Mouse (Mus musculus) ES-Bruce4 (cell line): ENCODE data around the gene Tex19.1. TPM values are rescaled to one million over a fixed set of nuclear protein-coding genes. Genes with fewer than 3 reads are reported as not detected.

Experiments
- H3K27ac ChIP-seq: 2 replicates; pipeline ENCODE4 v1.5.1; 2012; ENCODE audit warnings: low read length, inconsistent platforms; ENCODE audit not compliant: insufficient read depth
- H3K27me3 ChIP-seq: 2 replicates; pipeline ENCODE4 v1.6.1; 2012; ENCODE audit warnings: mild to moderate bottlenecking, low read length, inconsistent platforms; ENCODE audit not compliant: control insufficient read depth, poor library complexity, insufficient read depth, severe bottlenecking
- H3K36me3 ChIP-seq: 2 replicates; pipeline ENCODE4 v1.6.1; 2012; ENCODE audit warnings: inconsistent platforms, mild to moderate bottlenecking, low read length, moderate library complexity; ENCODE audit not compliant: control insufficient read depth, poor library complexity, insufficient read depth, severe bottlenecking
- H3K4me1 ChIP-seq: one replicate; pipeline ENCODE4 v1.8.1; 2011; ENCODE audit warnings: low read length; ENCODE audit not compliant: control insufficient read depth, insufficient read depth
- H3K4me3 ChIP-seq: 2 replicates; pipeline ENCODE4 v1.5.1; 2011; ENCODE audit warnings: low read depth, mild to moderate bottlenecking, low read length
- H3K9ac ChIP-seq: 2 replicates; pipeline ENCODE4 v1.6.1; 2012; ENCODE audit warnings: low read depth, mild to moderate bottlenecking, inconsistent platforms; ENCODE audit not compliant: poor library complexity, severe bottlenecking
- H3K9me3 ChIP-seq: replicated peaks from 2 replicates; pipeline ENCODE4 v1.6.1; 2012; ENCODE audit warnings: mild to moderate bottlenecking, low read length, inconsistent platforms; ENCODE audit not compliant: control insufficient read depth, poor library complexity, insufficient read depth, severe bottlenecking
- CTCF ChIP-seq: IDR thresholded peaks from one replicate; pipeline ENCODE4 v1.8.1; 2011; ENCODE audit warnings: low read depth, low read length
- EP300 ChIP-seq: IDR thresholded peaks from 2 replicates; pipeline ENCODE4 v1.6.1; 2011; ENCODE audit warnings: low read depth, low read length; ENCODE audit not compliant: insufficient read depth
- POLR2A ChIP-seq: IDR thresholded peaks from one replicate; pipeline ENCODE4 v1.8.1; 2011; ENCODE audit warnings: low read length; ENCODE audit not compliant: insufficient read depth
- polyA plus RNA-seq: library from polyadenylated mRNA; stranded (reverse); fragments of >200 nt; gene quantifications from 2 replicates; pipeline ENCODE4 v1.2.4, GENCODE M21; 2011; ENCODE audit warnings: low read depth; ENCODE audit not compliant: missing spikeins, insufficient read depth, insufficient read length

The Tex19.1 gene
- polyA plus RNA-seq, 1 experiment, result 29.9 TPM

DNA sequence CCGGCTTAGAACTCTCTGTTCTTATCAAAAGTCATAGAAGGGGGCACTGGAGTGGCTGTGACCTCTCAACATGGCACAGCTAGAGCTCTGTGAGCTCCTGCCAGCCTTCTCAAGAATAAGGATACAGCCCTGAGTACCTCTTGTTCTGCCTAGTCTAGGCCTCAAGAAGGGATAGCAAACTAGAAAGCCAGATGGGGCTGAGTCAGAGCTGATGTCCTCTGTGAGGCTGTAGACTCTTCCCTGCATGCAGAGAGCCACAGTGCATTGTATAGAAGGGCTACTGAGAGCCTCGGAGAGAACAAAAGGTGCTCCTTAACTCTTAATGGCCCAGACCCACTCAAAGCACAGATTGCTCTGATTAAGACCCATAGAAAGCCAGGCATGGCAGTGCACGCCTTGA, 28.3 kb downstream of the Tex19.1 start:
- Histone ChIP-seq H3K9ac (no peak overlapping the region), H3K4me3 (no peak overlapping the region), H3K9me3 (no peaks in the 10 kb centered on the region), H3K27ac (no peak overlapping the region), H3K36me3 (no peaks in the 10 kb centered on the region), H3K4me1 (no peaks in the 10 kb centered on the region), H3K27me3 (no peaks in the 10 kb centered on the region)
- no peak for TF ChIP-seq CTCF
- no peak for TF ChIP-seq EP300
- no peak for TF ChIP-seq POLR2A

DNA sequence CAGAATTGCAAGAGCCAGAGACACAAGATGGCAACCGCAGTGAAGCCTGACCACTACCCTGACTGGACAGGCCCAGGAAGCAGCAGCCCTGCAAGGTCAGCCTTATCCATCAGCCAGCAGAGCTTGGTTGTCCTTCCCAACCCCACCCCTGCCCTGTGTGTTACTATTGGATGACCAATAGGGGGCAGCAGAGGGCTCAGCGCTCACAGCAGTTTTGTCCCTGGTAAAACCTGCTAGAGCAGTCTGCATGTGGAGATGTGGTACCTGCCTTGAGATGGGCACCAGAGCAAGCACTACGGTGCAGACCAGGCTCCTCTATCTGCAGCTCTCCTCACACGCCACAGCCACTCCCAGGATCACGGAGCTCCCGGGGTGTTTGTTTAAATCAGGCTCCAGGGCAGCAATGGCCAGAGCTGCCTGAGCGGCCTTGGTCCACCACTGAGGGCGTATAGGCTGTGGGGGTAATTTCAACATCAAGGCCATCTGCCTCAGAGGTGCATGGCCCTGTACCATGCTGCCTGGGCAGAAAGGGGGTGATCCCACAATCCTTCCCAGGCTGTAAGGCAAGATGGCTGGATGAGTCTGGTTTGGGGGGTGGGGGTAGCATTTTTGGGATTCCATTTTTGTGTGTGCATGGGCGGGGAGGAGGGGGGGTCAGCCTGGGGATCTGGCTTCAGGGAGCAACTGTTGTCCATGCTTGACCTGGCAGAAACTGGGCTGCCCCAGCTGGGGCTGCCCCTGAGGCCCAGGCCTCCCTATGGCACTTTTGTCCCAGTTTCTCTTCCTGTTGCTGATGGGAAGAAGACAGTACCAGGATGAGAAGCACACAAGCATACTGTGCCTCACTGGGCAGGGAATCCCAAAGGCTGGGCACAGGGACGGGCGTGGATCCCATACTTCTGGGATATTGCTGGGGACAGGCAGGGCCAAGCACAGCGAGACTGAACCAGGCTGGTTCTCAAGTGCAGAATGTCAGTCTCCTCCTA, 30.6 kb downstream of the Tex19.1 start:
- Histone ChIP-seq H3K4me1 (no peaks in the 10 kb centered on the region), H3K9me3 (no peaks in the 10 kb centered on the region), H3K36me3 (no peaks in the 10 kb centered on the region), H3K27me3 (no peaks in the 10 kb centered on the region), H3K9ac (no peak overlapping the region), H3K4me3 (no peak overlapping the region), H3K27ac (no peak overlapping the region)
- peak; percentile 96 for TF ChIP-seq CTCF
- TF ChIP-seq POLR2A, result no peak

DNA sequence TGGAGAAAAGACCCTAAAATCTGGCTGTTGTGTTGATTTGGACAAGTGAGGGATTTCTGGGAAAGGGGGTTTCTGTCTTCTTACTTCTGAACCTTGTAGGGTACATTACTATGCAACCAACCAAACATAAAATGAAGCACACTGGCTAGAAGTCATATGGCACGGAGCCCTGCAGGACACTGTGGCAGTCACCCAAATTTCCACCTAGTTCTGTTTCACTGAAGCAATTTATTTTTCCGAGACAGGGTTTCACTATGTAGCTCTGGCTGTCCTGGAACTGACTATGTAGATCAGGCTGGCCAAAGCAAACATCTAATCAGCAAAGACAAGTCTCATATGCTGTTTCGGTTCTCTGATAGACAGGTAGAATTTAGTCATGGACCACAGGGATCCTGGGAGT, 43.7 kb downstream of the Tex19.1 start:
- H3K4me1 ChIP-seq, result no peaks in the 10 kb centered on the region

DNA sequence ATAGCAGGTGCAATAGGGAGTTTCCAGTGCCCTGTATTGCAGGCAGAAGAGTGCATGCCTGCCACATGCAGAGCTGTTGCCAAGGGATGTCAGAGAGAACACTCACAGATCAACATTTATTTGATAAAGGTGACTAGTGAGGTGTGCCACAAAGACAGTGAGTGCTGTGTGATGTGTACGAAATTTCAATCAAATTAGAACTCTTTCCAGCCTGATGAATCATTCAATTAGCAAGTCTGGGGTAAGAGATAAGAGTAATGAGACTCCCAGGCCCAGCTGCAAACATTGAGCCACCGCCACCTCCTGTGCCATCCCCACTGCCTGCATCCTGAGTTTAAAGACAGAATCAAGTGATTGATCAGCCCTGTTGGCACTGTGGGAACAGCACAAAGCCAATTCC, 46.8 kb downstream of the Tex19.1 start:
- no peaks in the 10 kb centered on the region for H3K36me3 ChIP-seq
- no peak overlapping the region for H3K4me3 ChIP-seq
- no peak overlapping the region for H3K9ac ChIP-seq
- H3K4me1 ChIP-seq, result no peaks in the 10 kb centered on the region
- TF ChIP-seq CTCF (no peak), POLR2A (no peak)
- no peak overlapping the region for H3K27ac ChIP-seq
- no peaks in the 10 kb centered on the region for H3K9me3 ChIP-seq
- no peaks in the 10 kb centered on the region for H3K27me3 ChIP-seq

More for the DNA sequence above, 43.7 kb downstream of the Tex19.1 start:
- Histone ChIP-seq H3K9me3 (no peaks in the 10 kb centered on the region), H3K27me3 (no peaks in the 10 kb centered on the region), H3K36me3 (no peaks in the 10 kb centered on the region), H3K9ac (no peak overlapping the region), H3K4me3 (no peak overlapping the region), H3K27ac (no peak overlapping the region)
- TF ChIP-seq CTCF (no peak), POLR2A (no peak), EP300 (no peak)

DNA sequence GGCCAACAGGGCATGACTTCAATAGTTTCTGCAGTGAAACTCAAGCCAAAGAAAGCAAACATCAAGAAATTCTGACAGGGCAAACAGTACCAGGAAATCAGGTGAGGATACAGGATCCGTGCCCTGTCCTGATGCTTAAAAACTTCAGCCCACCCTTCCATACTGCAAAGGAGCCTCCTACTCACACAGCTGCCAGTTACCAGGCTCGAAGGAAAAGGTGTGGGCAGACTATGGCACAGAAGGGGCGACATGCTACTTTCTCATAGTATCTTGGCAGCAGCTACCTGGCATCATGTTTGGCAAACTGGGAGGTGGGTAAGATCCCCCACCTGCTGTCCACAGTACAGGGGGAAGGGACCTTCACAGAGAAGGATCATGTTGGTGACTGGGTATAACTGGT, 47.5 kb downstream of the Tex19.1 start:
- H3K4me3 ChIP-seq, result no peak overlapping the region
- H3K4me1 ChIP-seq, result no peaks in the 10 kb centered on the region
- no peak overlapping the region for H3K27ac ChIP-seq
- H3K36me3 ChIP-seq, result no peaks in the 10 kb centered on the region
- H3K9me3 ChIP-seq, result no peaks in the 10 kb centered on the region
- H3K9ac ChIP-seq, result no peak overlapping the region
- TF ChIP-seq POLR2A (no peak), EP300 (no peak), CTCF (no peak)
- H3K27me3 ChIP-seq, result no peaks in the 10 kb centered on the region

Other genes starting within 250 kb of the Tex19.1 start
- gene Ccdc57, start 213.3 kb upstream of the Tex19.1 start, polyA plus RNA-seq, result 3.4 and 3.8 TPM in 2 replicates
- gene Slc16a3, start 197.7 kb upstream of the Tex19.1 start, polyA plus RNA-seq, result 80.9 and 84.3 TPM in 2 replicates
- 99.3 and 109 TPM in 2 replicates for gene Csnk1d, start 154.8 kb upstream of the Tex19.1 start, polyA plus RNA-seq
- gene Cd7, start 106.7 kb upstream of the Tex19.1 start, polyA plus RNA-seq, result not detected in 2 replicates
- gene Sectm1b, start 82.6 kb upstream of the Tex19.1 start, polyA plus RNA-seq, result not detected in 2 replicates
- not detected in 2 replicates for gene Sectm1a, start 64.9 kb upstream of the Tex19.1 start, polyA plus RNA-seq
- gene Tex19.2, start 27.5 kb upstream of the Tex19.1 start, polyA plus RNA-seq, result 0.44 TPM in 1 of 2 replicates, not detected in the other
- not detected in 2 replicates for gene Uts2r, start 14.1 kb downstream of the Tex19.1 start, polyA plus RNA-seq
- gene Hexdc, start 58.3 kb downstream of the Tex19.1 start, polyA plus RNA-seq, result 7.0 and 8.2 TPM in 2 replicates
- gene Ogfod3, start 58.6 kb downstream of the Tex19.1 start, polyA plus RNA-seq, result 8.5 and 8.8 TPM in 2 replicates
- 14.7 and 15.9 TPM in 2 replicates for gene Cybc1, start 83.2 kb downstream of the Tex19.1 start, polyA plus RNA-seq
- 16.0 and 20.3 TPM in 2 replicates for gene Narf, start 91.1 kb downstream of the Tex19.1 start, polyA plus RNA-seq
- gene Foxk2, start 113.8 kb downstream of the Tex19.1 start, polyA plus RNA-seq, result 60.2 and 68.1 TPM in 2 replicates
- 80.8 and 81.1 TPM in 2 replicates for gene Wdr45b, start 208.3 kb downstream of the Tex19.1 start, polyA plus RNA-seq
- not detected in 2 replicates for gene Rab40b, start 242.1 kb downstream of the Tex19.1 start, polyA plus RNA-seq